Mouse (Mus musculus) urinary bladder, postnatal 14 days (tissue): Measurements from ENCODE around the gene Thsd4.

Experiments used
- DNase-seq: peaks from one replicate; pipeline ENCODE4 v3.0.0; 2021; ENCODE audit warnings: low spot score

Thsd4 gene

GRCm38 (mm10) chr9:60380550-60380949 is 141.3 kb downstream of the Thsd4 start:
- no peak for DNase-seq

DNA sequence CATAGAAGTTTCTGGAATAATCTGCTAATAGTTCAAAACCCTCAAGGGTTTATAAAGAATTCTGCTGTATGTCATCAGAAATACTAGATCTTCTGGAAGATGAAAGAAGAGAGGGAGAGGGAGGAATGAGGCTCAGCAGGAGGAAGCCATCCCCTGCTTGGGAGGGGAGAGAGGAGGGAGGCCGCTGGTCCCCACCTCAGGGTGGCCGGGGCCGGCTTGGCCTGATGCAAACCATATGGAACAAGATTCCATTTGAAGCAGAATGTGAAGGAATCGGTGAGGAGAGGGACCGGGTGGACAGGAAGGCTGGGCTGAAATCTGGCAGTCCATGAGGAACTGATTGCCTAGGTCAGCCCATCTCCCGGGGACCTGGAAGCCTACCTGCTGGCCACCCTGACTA is 143.6 kb downstream of the Thsd4 start:
- DNase-seq = no peak

- DNase-seq = no peak
Observed at GRCm38 (mm10) chr9:60373161-60373737, 148.6 kb downstream of the Thsd4 start.

DNA sequence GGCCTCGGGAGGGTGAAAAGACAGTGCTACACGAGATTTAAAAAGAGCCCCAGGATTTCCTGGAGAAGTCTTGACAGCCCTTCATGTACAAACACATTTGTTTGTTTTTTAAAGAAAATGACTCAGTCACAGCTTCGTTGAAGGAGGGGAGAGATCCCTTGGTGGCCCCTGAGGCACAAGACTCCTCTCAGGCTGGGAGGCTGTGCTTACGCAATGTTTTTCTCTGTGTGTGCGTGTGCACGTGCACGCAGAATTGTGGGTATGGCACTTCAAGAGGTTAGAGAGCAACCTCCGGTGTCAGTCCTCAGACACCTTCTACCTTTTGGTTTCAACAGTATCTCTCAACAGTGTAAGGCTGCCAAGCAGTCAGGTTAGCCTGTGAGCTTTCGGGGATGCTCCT is 153.3 kb downstream of the Thsd4 start:
- peak; percentile 20 for DNase-seq

- no peak for DNase-seq
Observed at GRCm38 (mm10) chr9:60367617-60368305, 154.1 kb downstream of the Thsd4 start.

GRCm38 (mm10) chr9:60364166-60364781 is 157.6 kb downstream of the Thsd4 start:
- no peak for DNase-seq

DNA sequence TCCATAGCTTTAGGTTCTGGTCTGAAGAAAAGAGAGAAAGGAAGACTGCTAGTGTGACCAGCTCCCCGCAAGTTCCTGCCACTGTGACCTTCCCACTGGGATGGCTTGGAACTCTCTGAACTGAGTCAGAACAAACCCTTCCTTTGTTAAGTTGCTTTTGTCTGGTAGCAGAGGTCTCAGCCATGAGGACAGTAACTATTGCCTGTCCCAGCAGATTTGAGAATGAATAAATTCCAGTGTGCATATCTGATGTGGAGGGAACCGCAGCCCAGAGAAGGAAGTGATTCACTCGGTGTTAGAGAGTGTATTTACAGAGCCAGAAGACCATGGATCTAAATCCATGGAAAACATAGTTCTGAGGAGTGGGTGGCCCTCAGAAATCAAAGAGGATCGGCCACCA is 169.5 kb downstream of the Thsd4 start:
- DNase-seq = no peak

GRCm38 (mm10) chr9:60351153-60351552 is 170.7 kb downstream of the Thsd4 start:
- no peak for DNase-seq

GRCm38 (mm10) chr9:60336147-60336546 is 185.7 kb downstream of the Thsd4 start:
- no peak for DNase-seq

DNA sequence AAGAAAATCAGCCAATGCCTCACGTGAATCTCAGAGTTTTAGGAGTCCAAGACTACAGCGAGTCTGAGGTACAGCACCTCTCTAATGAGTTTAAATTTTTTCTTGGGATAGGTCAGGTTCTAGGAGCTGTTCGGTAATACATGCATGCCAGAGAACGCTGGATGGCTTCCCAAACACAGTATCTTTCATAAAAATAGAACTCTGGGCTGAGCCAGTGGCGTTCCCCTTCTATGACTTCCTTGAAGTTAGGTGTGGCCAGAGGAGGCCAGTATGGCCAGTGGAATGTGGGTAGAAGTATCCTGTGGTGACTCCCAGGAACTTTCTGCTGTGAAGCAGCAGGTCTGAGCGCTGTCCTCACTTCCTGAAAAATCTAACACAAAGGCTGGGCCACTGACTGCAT is 186.4 kb downstream of the Thsd4 start:
- DNase-seq = no peak

GRCm38 (mm10) chr9:60329911-60330310 is 191.9 kb downstream of the Thsd4 start:
- DNase-seq = no peak

DNA sequence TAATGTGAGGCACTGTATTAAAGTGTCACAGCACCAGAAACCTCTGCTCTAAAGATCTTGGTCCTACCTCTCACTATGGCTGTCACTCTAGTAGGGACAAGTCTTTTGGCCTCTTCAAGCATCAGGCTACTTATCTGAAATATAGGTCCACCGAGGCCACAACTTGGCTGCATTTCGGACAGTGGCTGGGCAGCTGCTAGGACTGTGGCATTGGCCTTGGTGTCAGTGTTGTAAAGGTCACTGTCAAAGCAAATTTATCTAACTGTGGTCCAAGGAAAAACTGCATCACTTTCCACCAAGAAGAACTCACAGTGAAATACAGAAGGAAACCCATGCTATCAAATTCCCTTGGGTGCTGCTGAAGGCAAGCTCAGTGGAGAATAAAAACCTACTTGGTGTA is 197.1 kb downstream of the Thsd4 start:
- DNase-seq = no peak

DNA sequence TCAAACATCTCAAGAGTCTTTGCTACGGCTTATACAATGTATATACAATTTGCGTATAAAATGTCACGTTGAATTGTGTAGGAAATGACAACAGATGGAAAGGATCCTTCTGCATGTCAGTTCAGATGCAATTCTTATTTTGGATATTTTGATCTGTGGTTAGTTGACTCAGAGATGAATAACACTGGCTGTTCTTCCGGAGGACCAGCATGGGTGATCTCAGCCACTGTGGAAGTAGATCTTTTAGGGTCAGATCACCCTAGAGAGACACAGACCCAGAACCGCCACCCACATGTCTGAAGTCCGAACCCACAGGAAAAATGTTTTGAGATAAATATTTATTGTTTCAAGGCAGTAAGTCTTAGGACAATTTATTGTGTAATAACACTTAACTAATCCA is 198.4 kb downstream of the Thsd4 start:
- no peak for DNase-seq

DNA sequence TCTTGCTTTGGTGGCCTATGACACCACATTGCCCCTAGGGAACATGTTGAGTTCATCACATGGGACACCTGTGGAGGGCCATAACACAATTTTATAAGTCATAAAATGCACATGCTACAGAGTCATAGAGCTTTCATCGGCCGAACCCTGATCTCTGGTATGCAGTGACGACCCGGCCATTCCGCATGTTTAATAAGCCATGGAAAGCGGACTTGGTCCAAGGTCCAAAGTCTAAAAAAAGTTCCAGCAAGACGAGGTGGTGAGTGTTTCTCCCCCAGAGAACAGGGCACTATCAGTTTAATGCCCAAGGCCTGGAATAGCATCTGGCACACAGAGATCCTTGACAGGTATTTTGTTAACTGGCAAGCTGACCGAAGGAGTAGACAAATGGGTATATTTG is 204.6 kb downstream of the Thsd4 start:
- no peak for DNase-seq

GRCm38 (mm10) chr9:60316510-60316909 is 205.3 kb downstream of the Thsd4 start:
- peak; percentile 16 for DNase-seq

- no peak for DNase-seq
Observed at GRCm38 (mm10) chr9:60315533-60315932, 206.3 kb downstream of the Thsd4 start.

DNA sequence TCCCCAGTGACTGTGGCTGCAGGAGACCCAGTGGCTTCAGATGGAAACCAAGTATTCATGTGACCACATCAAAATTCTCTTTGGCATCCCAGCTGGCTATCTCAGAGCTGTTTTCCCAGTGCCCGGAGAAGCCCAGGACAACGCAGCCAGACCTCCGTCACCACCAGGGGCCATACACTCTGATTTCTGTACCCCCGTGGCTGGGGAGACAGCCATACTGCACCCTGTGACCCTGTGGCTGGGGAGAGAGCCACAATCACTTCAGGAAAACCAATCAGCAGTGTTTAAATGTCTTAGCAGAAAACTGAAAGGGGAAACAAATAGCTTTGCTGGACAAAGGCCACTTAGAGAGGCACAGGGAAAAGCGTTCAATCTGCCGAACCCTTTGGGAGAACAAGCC is 208.2 kb downstream of the Thsd4 start:
- no peak for DNase-seq

DNA sequence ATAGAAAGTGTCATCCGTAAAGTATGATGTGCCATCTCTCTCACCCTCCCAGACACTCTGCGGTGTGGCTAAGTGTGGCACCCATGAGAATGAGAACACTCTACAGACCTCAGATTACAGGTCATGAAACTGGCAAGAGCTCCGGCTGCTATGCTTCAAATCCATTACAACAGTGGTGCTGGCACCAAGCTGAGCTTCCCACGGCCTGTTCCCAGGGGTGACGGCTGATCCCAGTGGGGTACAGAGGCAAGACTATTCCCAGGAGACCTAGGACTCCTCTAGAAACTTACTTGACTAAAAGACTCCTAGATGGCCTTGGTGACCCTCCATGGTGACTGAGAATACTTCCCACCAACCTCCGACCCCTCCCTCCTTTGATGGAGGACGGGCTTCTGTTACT is 209.2 kb downstream of the Thsd4 start:
- no peak for DNase-seq

- no peak for DNase-seq
Observed at GRCm38 (mm10) chr9:60311594-60312128, 210.2 kb downstream of the Thsd4 start.

DNA sequence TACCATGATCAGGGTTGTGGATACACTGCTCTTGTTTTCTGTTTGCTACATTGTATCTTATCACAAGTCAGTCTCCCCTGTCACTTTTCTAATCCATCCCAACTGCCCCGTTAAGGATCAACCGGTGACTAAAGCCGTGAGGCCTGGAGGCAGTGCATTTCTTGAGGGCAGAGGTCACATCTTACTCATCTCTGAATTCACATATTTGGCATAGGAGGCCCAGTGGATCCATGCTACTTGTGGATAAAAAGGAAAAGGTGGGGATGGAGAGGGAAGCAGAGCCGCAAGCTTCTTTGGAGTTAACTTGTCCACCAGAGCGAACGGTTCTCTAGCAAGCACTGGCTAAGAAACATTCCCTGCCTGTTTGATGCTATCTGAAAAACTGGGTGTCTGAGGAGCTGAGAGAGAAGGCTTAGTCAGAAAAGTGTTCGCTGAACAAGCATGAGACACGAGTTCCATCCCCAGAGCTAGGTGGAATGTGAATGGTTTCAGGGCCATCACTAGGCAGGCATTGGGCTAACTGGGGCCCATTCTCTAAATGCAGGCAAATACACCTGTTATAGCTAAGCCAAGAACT is 211.0 kb downstream of the Thsd4 start:
- DNase-seq = no peak

- peak; percentile 65 for DNase-seq
Observed at GRCm38 (mm10) chr9:60309786-60310711, 211.8 kb downstream of the Thsd4 start.

DNA sequence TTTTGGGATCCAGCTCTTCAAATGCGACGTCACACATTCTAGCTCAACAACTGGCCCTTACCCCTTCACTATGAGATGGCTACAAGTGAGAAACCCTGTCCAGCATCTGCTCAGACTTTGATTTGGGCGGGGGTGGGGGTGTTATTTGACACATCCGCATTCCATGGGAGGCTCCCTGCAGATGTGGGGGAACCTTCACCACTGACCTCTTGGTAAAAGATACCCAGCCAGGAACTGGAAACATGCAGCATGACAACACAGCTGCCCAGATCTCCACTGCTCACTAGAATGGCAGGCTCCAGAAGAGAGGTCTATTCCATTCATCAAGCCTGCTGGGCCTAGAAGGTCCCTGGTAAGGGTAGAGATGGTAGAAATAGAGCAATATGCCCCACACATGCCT is 213.7 kb downstream of the Thsd4 start:
- DNase-seq = no peak
